Mouse (Mus musculus) embryonic facial prominence, embryonic 14.5 days (tissue): Measurements from ENCODE around the gene Man2b1. TPM values are rescaled to one million over a fixed set of nuclear protein-coding genes. Genes with fewer than 3 reads are reported as not detected.

Experiments
- microRNA-seq: library from miRNA; unstranded; fragments of <30 nt; microRNA quantifications from one replicate; pipeline ENCODE4, GENCODE M21; 2016; ENCODE audit warnings: borderline number of aligned reads
- polyA plus RNA-seq: library from polyadenylated mRNA; unstranded; fragments of >200 nt; fragmentation: Nextera tagmentation; extraction: Ambion mirVana; gene quantifications from 2 replicates; pipeline ENCODE4 v1.2.1, GENCODE M21; 2014

Man2b1 gene
- polyA plus RNA-seq, 1 experiment from 2014 or later: 35.6 TPM

Small RNA genes within 50 kb of the gene (microRNA-seq; reads per million reads assigned to microRNA genes)
- gene Gm23388: not detected
- 0.83 reads per million for gene Mir7070

Other genes with a start within 250 kb of the Man2b1 start
- gene Rad23a, start 242.6 kb upstream of the Man2b1 start, polyA plus RNA-seq: 109 and 111 TPM in 2 replicates
- gene Calr, start 236.3 kb upstream of the Man2b1 start, polyA plus RNA-seq: 805 and 891 TPM in 2 replicates
- 67.1 and 76.5 TPM in 2 replicates for gene Farsa, start 226.3 kb upstream of the Man2b1 start, polyA plus RNA-seq
- gene Syce2, start 211.2 kb upstream of the Man2b1 start, polyA plus RNA-seq: 68.5 and 71.8 TPM in 2 replicates
- gene Gcdh, start 189.3 kb upstream of the Man2b1 start, polyA plus RNA-seq: 27.3 and 33.2 TPM in 2 replicates
- 2.1 and 2.2 TPM in 2 replicates for gene Klf1, start 181.3 kb upstream of the Man2b1 start, polyA plus RNA-seq
- gene Dnase2a, start 174.7 kb upstream of the Man2b1 start, polyA plus RNA-seq: 10.1 and 11.5 TPM in 2 replicates
- gene Mast1, start 145.9 kb upstream of the Man2b1 start, polyA plus RNA-seq: 3.4 and 3.6 TPM in 2 replicates
- 0.20 TPM in 1 of 2 replicates, not detected in the other for gene Rtbdn, start 136.3 kb upstream of the Man2b1 start, polyA plus RNA-seq
- not detected in 2 replicates for gene Gm49661, start 113.8 kb upstream of the Man2b1 start, polyA plus RNA-seq
- 715 and 771 TPM in 2 replicates for gene Prdx2, start 113.7 kb upstream of the Man2b1 start, polyA plus RNA-seq
- 73.7 and 88.9 TPM in 2 replicates for gene Rnaseh2a, start 113.5 kb upstream of the Man2b1 start, polyA plus RNA-seq
- gene Junb, start 104.6 kb upstream of the Man2b1 start, polyA plus RNA-seq: 16.8 and 18.4 TPM in 2 replicates
- gene Hook2, start 92.7 kb upstream of the Man2b1 start, polyA plus RNA-seq: 13.1 and 15.3 TPM in 2 replicates
- 0.30 and 0.58 TPM in 2 replicates for gene Best2, start 68.7 kb upstream of the Man2b1 start, polyA plus RNA-seq
- 97.3 and 101 TPM in 2 replicates for gene Asna1, start 58.0 kb upstream of the Man2b1 start, polyA plus RNA-seq
- 127 and 133 TPM in 2 replicates for gene Trir, start 56.4 kb upstream of the Man2b1 start, polyA plus RNA-seq
- gene Tnpo2, start 46.4 kb upstream of the Man2b1 start, polyA plus RNA-seq: 22.9 and 24.8 TPM in 2 replicates
- 20.9 and 25.8 TPM in 2 replicates for gene Fbxw9, start 23.2 kb upstream of the Man2b1 start, polyA plus RNA-seq
- 0.68 TPM in 1 of 2 replicates, not detected in the other for gene Gm5741, start 15.3 kb upstream of the Man2b1 start, polyA plus RNA-seq
- 44.0 and 49.5 TPM in 2 replicates for gene Dhps, start 11.5 kb upstream of the Man2b1 start, polyA plus RNA-seq
- 125 and 127 TPM in 2 replicates for gene Wdr83os, start 2.5 kb upstream of the Man2b1 start, polyA plus RNA-seq
- gene Wdr83, start 2.0 kb upstream of the Man2b1 start, polyA plus RNA-seq: 33.1 and 38.6 TPM in 2 replicates
- 1.6 TPM in 2 replicates for gene Zfp791, start 39.8 kb downstream of the Man2b1 start, polyA plus RNA-seq
- gene Cks1brt, start 68.7 kb downstream of the Man2b1 start, polyA plus RNA-seq: not detected in 2 replicates
- 0.18 TPM in 1 of 2 replicates, not detected in the other for gene Olfr371, start 142.7 kb downstream of the Man2b1 start, polyA plus RNA-seq
- 90.7 and 92.7 TPM in 2 replicates for gene Orc6, start 216.4 kb downstream of the Man2b1 start, polyA plus RNA-seq
- 126 and 140 TPM in 2 replicates for gene Vps35, start 216.5 kb downstream of the Man2b1 start, polyA plus RNA-seq